Mouse (Mus musculus): ENCODE data around the gene Gm45713. TPM values are rescaled to one million over a fixed set of nuclear protein-coding genes. Genes with fewer than 3 reads are reported as not detected.
"Not testable (repeated sequence)": the region's sequence is repeated elsewhere in the genome, so short reads cannot be mapped to it uniquely, and the experiment has no call there.

Gm45713 gene
- polyA plus RNA-seq, 1 experiment from 2014 or later: 0.20 TPM

GRCm38 (mm10) chr7:45127700-45128224 lies 8.3 kb downstream of the Gm45713 start:
- peak overlapping the region; percentile 99 for H3K9ac ChIP-seq
- WGBS: 1% methylated on average over 6 of the region's 6 CpGs
- H3K4me2 ChIP-seq: peak overlapping the region; percentile 89
- peak overlapping the region; percentile 92 for H3K27ac ChIP-seq
- ATAC-seq (ENCODE audit: insufficient number of reproducible peaks, insufficient read depth, low FRiP score, low TSS enrichment, low read depth): no peak
- H3K36me3 ChIP-seq: peaks cover 32% of the 10 kb centered on the region
- peaks cover 45% of the 10 kb centered on the region for H3K4me1 ChIP-seq
- peak overlapping the region; percentile 86 for H3K4me3 ChIP-seq
- H3K27me3 ChIP-seq: no peaks in the 10 kb centered on the region
- H3K9me3 ChIP-seq: no peaks in the 10 kb centered on the region

GRCm38 (mm10) chr7:45126844-45127699 lies 9.0 kb downstream of the Gm45713 start:
- H3K4me2 ChIP-seq: peak overlapping the region; percentile 89
- no peaks in the 10 kb centered on the region for H3K9me3 ChIP-seq
- H3K36me3 ChIP-seq: peaks cover 39% of the 10 kb centered on the region
- 37% methylated on average over 21 of the region's 21 CpGs for WGBS
- no peak for ATAC-seq (ENCODE audit: insufficient number of reproducible peaks, insufficient read depth, low FRiP score, low TSS enrichment, low read depth)
- H3K9ac ChIP-seq: peak overlapping the region; percentile 99
- H3K4me3 ChIP-seq: peak overlapping the region; percentile 86
- peaks cover 50% of the 10 kb centered on the region for H3K4me1 ChIP-seq
- H3K27ac ChIP-seq: peak overlapping the region; percentile 92
- no peaks in the 10 kb centered on the region for H3K27me3 ChIP-seq

- Histone ChIP-seq H3K9me3 (no peaks in the 10 kb centered on the region), H3K4me2 (peak overlapping the region; percentile 89), H3K4me1 (peaks cover 58% of the 10 kb centered on the region), H3K4me3 (peak overlapping the region; percentile 86), H3K27me3 (no peaks in the 10 kb centered on the region), H3K27ac (peak overlapping the region; percentile 92), H3K9ac (peak overlapping the region; percentile 99), H3K36me3 (peaks cover 47% of the 10 kb centered on the region)
- WGBS: 71% methylated on average over 17 of the region's 17 CpGs
- ATAC-seq (ENCODE audit: insufficient number of reproducible peaks, insufficient read depth, low FRiP score, low TSS enrichment, low read depth): no peak
Measured at GRCm38 (mm10) chr7:45126147-45126843, 9.7 kb downstream of the Gm45713 start.

GRCm38 (mm10) chr7:45125649-45126048 lies 10.4 kb downstream of the Gm45713 start:
- H3K27me3 ChIP-seq; ATAC-seq (ENCODE audit: insufficient number of reproducible peaks, insufficient read depth, low FRiP score, low TSS enrichment, low read depth); H3K9me3 ChIP-seq: not testable (repeated sequence)
- H3K4me1 ChIP-seq: peaks cover 61% of the 10 kb centered on the region
- WGBS: 73% methylated on average over 5 of the region's 5 CpGs
- peak overlapping the region; percentile 92; the same call in 1 of the 2 replicates for H3K27ac ChIP-seq
- H3K36me3 ChIP-seq: peaks cover 53% of the 10 kb centered on the region
- H3K4me2 ChIP-seq: peak overlapping the region; percentile 89
- H3K9ac ChIP-seq: peak overlapping the region; percentile 99
- peak overlapping the region; percentile 86 for H3K4me3 ChIP-seq

- 25% methylated on average over 7 of the region's 7 CpGs for WGBS
- peak overlapping the region; percentile 99 for H3K9ac ChIP-seq
- no peak for ATAC-seq (ENCODE audit: insufficient number of reproducible peaks, insufficient read depth, low FRiP score, low TSS enrichment, low read depth)
- H3K36me3 ChIP-seq: peaks cover 58% of the 10 kb centered on the region
- H3K9me3 ChIP-seq: no peaks in the 10 kb centered on the region
- H3K27me3 ChIP-seq: no peaks in the 10 kb centered on the region
- peak overlapping the region; percentile 96 for H3K4me3 ChIP-seq
- peak overlapping the region; percentile 89 for H3K4me2 ChIP-seq
- H3K27ac ChIP-seq: peak overlapping the region; percentile 92
- peaks cover 61% of the 10 kb centered on the region for H3K4me1 ChIP-seq
Measured at GRCm38 (mm10) chr7:45125144-45125600, 10.9 kb downstream of the Gm45713 start.

GRCm38 (mm10) chr7:45124224-45125143 lies 11.5 kb downstream of the Gm45713 start, which contains the start of gene Rps11:
Gene Rps11, minus strand, starts transcription at chr7:45124439.
- under 1% methylated on average over 59 of the region's 59 CpGs for WGBS
- peak within 1 kb of the TSS; percentile 89 for H3K4me2 ChIP-seq
- H3K27ac ChIP-seq: peak within 1 kb of the TSS; percentile 92
- no peaks in the 10 kb centered on the region for H3K9me3 ChIP-seq
- peaks cover 55% of the 10 kb centered on the region for H3K4me1 ChIP-seq
- peak within 1 kb of the TSS; percentile 96 for H3K4me3 ChIP-seq
- peak; percentile 88 for ATAC-seq (ENCODE audit: insufficient number of reproducible peaks, insufficient read depth, low FRiP score, low TSS enrichment, low read depth)
- peaks cover 65% of the 10 kb centered on the region for H3K36me3 ChIP-seq
- H3K27me3 ChIP-seq: no peaks in the 10 kb centered on the region
- H3K9ac ChIP-seq: peak within 1 kb of the TSS; percentile 99

- H3K27ac ChIP-seq: peak overlapping the region; percentile 86
- H3K9ac ChIP-seq: peak overlapping the region; percentile 99
- H3K4me2 ChIP-seq: peak overlapping the region; percentile 89
- peaks cover 75% of the 10 kb centered on the region for H3K36me3 ChIP-seq
- no peaks in the 10 kb centered on the region for H3K27me3 ChIP-seq
- peak overlapping the region; percentile 96 for H3K4me3 ChIP-seq
- H3K4me1 ChIP-seq: peaks cover 53% of the 10 kb centered on the region
- 15% methylated on average over 12 of the region's 12 CpGs for WGBS
- no peaks in the 10 kb centered on the region for H3K9me3 ChIP-seq
- ATAC-seq (ENCODE audit: insufficient number of reproducible peaks, insufficient read depth, low FRiP score, low TSS enrichment, low read depth): no peak
Measured at GRCm38 (mm10) chr7:45123186-45123570, 12.9 kb downstream of the Gm45713 start.

GRCm38 (mm10) chr7:45122561-45123185 lies 13.4 kb downstream of the Gm45713 start:
- H3K4me3 ChIP-seq: peak overlapping the region; percentile 96
- H3K27ac ChIP-seq: no peak overlapping the region
- ATAC-seq (ENCODE audit: insufficient number of reproducible peaks, insufficient read depth, low FRiP score, low TSS enrichment, low read depth): no peak
- peaks cover 53% of the 10 kb centered on the region for H3K4me1 ChIP-seq
- peaks cover 75% of the 10 kb centered on the region for H3K36me3 ChIP-seq
- no peaks in the 10 kb centered on the region for H3K9me3 ChIP-seq
- WGBS: 82% methylated on average over 15 of the region's 15 CpGs
- peak overlapping the region; percentile 99 for H3K9ac ChIP-seq
- H3K4me2 ChIP-seq: peak overlapping the region; percentile 89
- H3K27me3 ChIP-seq: no peaks in the 10 kb centered on the region

- peaks cover 69% of the 10 kb centered on the region for H3K36me3 ChIP-seq
- peaks cover 45% of the 10 kb centered on the region for H3K4me1 ChIP-seq
- H3K9me3 ChIP-seq: no peaks in the 10 kb centered on the region
- peak overlapping the region; percentile 7; the same call in 1 of the 2 replicates for H3K4me3 ChIP-seq
- H3K4me2 ChIP-seq: peak overlapping the region; percentile 21
- ATAC-seq (ENCODE audit: insufficient number of reproducible peaks, insufficient read depth, low FRiP score, low TSS enrichment, low read depth): no peak
- H3K27me3 ChIP-seq: no peaks in the 10 kb centered on the region
- H3K9ac ChIP-seq: peak overlapping the region; percentile 99
- H3K27ac ChIP-seq: peak overlapping the region; percentile 3; the same call in 1 of the 2 replicates
Measured at GRCm38 (mm10) chr7:45121966-45122365, 14.1 kb downstream of the Gm45713 start.

- Histone ChIP-seq H3K27ac (0 out of 2 replicates have a peak overlapping the region, but pooled peaks have one; percentile 11), H3K4me1 (peaks cover 40% of the 10 kb centered on the region), H3K9me3 (no peaks in the 10 kb centered on the region), H3K4me2 (peak overlapping the region; percentile 21), H3K36me3 (peaks cover 63% of the 10 kb centered on the region), H3K9ac (peak overlapping the region; percentile 99), H3K27me3 (no peaks in the 10 kb centered on the region), H3K4me3 (peak overlapping the region; percentile 6; the same call in 1 of the 2 replicates)
- ATAC-seq (ENCODE audit: insufficient number of reproducible peaks, insufficient read depth, low FRiP score, low TSS enrichment, low read depth): no peak
- 65% methylated on average over 8 of the region's 8 CpGs for WGBS
Measured at GRCm38 (mm10) chr7:45121404-45121803, 14.6 kb downstream of the Gm45713 start.

All from embryonic facial prominence, embryonic 13.5 days (tissue).